Mouse (Mus musculus) midbrain, embryonic 15.5 days (tissue): Measurements from ENCODE around the gene Gadl1. TPM values are rescaled to one million over a fixed set of nuclear protein-coding genes. Genes with fewer than 3 reads are reported as not detected.

Source experiments
- ATAC-seq: fragments of 200-750 bp; cut with Nextera tagmentation; replicated peaks from 2 replicates; pipeline ENCODE4 v1.8.0; 2017; ENCODE audit warnings: moderate TSS enrichment
- H3K27ac ChIP-seq: fragments of 300-500 bp; sonication (generic); 2 replicates; pipeline ENCODE4 v1.5.1; 2015; ENCODE audit warnings: mild to moderate bottlenecking, inconsistent platforms
- H3K27me3 ChIP-seq: fragments of 300-500 bp; sonication (generic); replicated peaks from 2 replicates; pipeline ENCODE4 v1.6.1; 2015; ENCODE audit warnings: inconsistent platforms
- H3K36me3 ChIP-seq: fragments of 300-500 bp; sonication (generic); replicated peaks from 2 replicates; pipeline ENCODE4 v1.6.1; 2015; ENCODE audit warnings: inconsistent platforms
- H3K4me1 ChIP-seq: fragments of 300-500 bp; sonication (generic); 2 replicates; pipeline ENCODE4 v1.6.1; 2015; ENCODE audit warnings: inconsistent platforms
- H3K4me2 ChIP-seq: fragments of 300-500 bp; sonication (generic); 2 replicates; pipeline ENCODE4 v1.6.1; 2015; ENCODE audit warnings: inconsistent platforms, mild to moderate bottlenecking, moderate library complexity
- H3K4me3 ChIP-seq: fragments of 300-500 bp; sonication (generic); 2 replicates; pipeline ENCODE4 v1.5.1; 2015; ENCODE audit warnings: mild to moderate bottlenecking, inconsistent platforms
- H3K9ac ChIP-seq: fragments of 300-500 bp; sonication (generic); 2 replicates; pipeline ENCODE4 v1.6.1; 2015; ENCODE audit warnings: mild to moderate bottlenecking, inconsistent platforms
- H3K9me3 ChIP-seq: fragments of 300-500 bp; sonication (generic); 2 replicates; pipeline ENCODE4 v1.6.1; 2016; ENCODE audit warnings: inconsistent platforms
- WGBS: fragments of 180-500 bp; shearing (Covaris S2); methylation state at CpG from one replicate; pipeline ENCODE4 v1.1.7; 2015; ENCODE audit warnings: mixed read lengths; 5-methylcytosine and 5-hydroxymethylcytosine counted together
- polyA plus RNA-seq: library from polyadenylated mRNA; unstranded; fragments of >200 nt; fragmentation: Nextera tagmentation; extraction: Ambion mirVana; gene quantifications from 2 replicates; pipeline ENCODE4 v1.2.1, GENCODE M21; 2015

Gene Gadl1
- polyA plus RNA-seq, 1 experiment from 2014 or later = 0.18 TPM

DNA sequence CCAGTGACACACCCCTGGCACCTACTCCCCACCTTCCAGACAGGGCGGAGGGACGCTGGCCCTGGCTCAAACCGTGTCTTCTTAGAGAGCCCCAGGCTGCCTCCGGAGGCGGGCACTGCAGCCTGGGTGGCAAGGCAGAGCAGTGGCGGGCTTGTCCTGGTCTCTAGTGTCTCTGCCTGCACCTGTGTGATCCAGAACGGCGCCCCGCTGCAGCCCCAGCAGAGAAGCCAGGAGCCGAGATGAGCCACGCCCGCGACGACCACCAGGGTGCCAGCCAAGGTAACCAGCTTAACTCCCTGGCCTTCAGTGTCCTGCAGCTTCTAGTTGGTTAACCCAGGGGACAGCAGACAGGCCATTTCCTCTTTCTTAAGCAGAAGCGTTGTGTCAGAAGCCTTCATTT, 930 bp upstream of the Gadl1 start:
- ATAC-seq = no peak
- 9% methylated on average over 15 of the region's 15 CpGs for WGBS

DNA sequence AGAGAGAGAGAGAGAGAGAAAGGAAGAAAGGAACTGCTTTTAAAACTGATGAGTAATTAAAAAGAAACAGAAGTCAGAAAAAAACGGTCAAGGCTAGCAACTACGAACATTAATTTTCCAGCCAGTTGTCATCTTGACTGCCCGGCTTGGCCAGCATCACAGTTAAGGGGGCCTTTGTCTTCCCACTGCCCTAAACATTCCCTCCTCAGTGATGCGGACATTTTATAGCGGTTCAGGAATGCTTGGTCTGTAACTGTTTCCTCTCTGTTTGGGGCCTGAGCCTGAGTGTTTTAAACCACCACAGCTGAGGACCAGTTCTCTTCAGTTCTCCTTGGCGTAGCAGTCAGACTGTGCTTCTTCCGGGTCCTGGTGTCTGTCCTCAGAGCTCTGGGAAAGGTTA, 4.8 kb downstream of the Gadl1 start:
- no peaks in the 10 kb centered on the region; the same call in 1 of the 2 replicates for H3K27me3 ChIP-seq
- ATAC-seq = no peak
- H3K4me1 ChIP-seq = no peaks in the 10 kb centered on the region
- no peak overlapping the region for H3K27ac ChIP-seq
- no peak overlapping the region for H3K9ac ChIP-seq
- no peaks in the 10 kb centered on the region for H3K9me3 ChIP-seq
- 83% methylated on average over 7 of the region's 7 CpGs for WGBS
- H3K36me3 ChIP-seq = no peaks in the 10 kb centered on the region
- H3K4me2 ChIP-seq = no peak overlapping the region
- H3K4me3 ChIP-seq = no peak overlapping the region

More for the DNA sequence above, 930 bp upstream of the Gadl1 start:
- no peak overlapping the region for H3K4me2 ChIP-seq
- H3K4me3 ChIP-seq = no peak overlapping the region
- no peak overlapping the region for H3K27ac ChIP-seq
- H3K9me3 ChIP-seq = no peaks in the 10 kb centered on the region
- no peaks in the 10 kb centered on the region; the same call in 1 of the 2 replicates for H3K27me3 ChIP-seq
- H3K4me1 ChIP-seq = no peaks in the 10 kb centered on the region
- no peaks in the 10 kb centered on the region for H3K36me3 ChIP-seq
- H3K9ac ChIP-seq = no peak overlapping the region

GRCm38 (mm10) chr9:115915586-115916270, 6.5 kb downstream of the Gadl1 start:
- H3K4me3 ChIP-seq = no peak overlapping the region
- 71% methylated on average over 14 of the region's 14 CpGs for WGBS
- H3K9me3 ChIP-seq = no peaks in the 10 kb centered on the region
- no peak for ATAC-seq
- no peak overlapping the region for H3K27ac ChIP-seq
- no peaks in the 10 kb centered on the region for H3K36me3 ChIP-seq
- no peak overlapping the region for H3K4me2 ChIP-seq
- no peaks in the 10 kb centered on the region for H3K27me3 ChIP-seq
- H3K9ac ChIP-seq = no peak overlapping the region
- no peaks in the 10 kb centered on the region for H3K4me1 ChIP-seq

GRCm38 (mm10) chr9:115919736-115920135, 10.5 kb downstream of the Gadl1 start:
- Histone ChIP-seq H3K27ac (no peak overlapping the region), H3K9ac (no peak overlapping the region), H3K27me3 (no peaks in the 10 kb centered on the region), H3K4me2 (no peak overlapping the region), H3K4me1 (no peaks in the 10 kb centered on the region), H3K9me3 (no peaks in the 10 kb centered on the region), H3K36me3 (no peaks in the 10 kb centered on the region), H3K4me3 (no peak overlapping the region)
- ATAC-seq = no peak
- 83% methylated on average over 3 of the region's 3 CpGs for WGBS

DNA sequence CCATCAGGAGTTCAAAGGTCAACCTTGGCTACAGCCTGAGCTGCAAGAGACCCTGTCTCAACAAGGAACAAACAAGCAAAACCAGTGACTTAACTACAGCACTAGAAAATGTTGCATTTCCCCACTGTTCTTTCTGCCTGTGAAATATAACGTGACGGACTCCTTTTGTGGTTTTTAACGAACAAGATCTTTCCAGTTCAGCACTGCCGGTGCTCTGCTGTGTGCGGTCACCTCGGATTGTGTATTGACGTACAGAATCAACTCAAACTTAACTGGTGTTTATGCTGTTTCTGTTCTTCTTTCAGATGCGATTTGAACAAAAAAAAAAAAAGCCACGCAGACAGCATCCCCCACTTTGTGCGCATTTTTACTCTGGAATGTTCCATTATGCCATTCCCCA, 13.4 kb downstream of the Gadl1 start:
- Histone ChIP-seq H3K27ac (no peak overlapping the region), H3K9ac (no peak overlapping the region), H3K4me1 (no peaks in the 10 kb centered on the region), H3K4me3 (no peak overlapping the region), H3K36me3 (no peaks in the 10 kb centered on the region), H3K27me3 (no peaks in the 10 kb centered on the region), H3K9me3 (no peaks in the 10 kb centered on the region), H3K4me2 (no peak overlapping the region)
- WGBS = 70% methylated on average over 10 of the region's 10 CpGs
- ATAC-seq = no peak

- H3K9me3 ChIP-seq = no peaks in the 10 kb centered on the region
- H3K36me3 ChIP-seq = no peaks in the 10 kb centered on the region
- no peak overlapping the region for H3K27ac ChIP-seq
- no peak overlapping the region for H3K4me2 ChIP-seq
- H3K27me3 ChIP-seq = no peaks in the 10 kb centered on the region
- WGBS = 100% methylated on average over 1 of the region's 1 CpGs
- no peak overlapping the region for H3K4me3 ChIP-seq
- no peak overlapping the region for H3K9ac ChIP-seq
- ATAC-seq = no peak
- H3K4me1 ChIP-seq = no peaks in the 10 kb centered on the region
Observed at GRCm38 (mm10) chr9:115924094-115924493, 14.8 kb downstream of the Gadl1 start.

DNA sequence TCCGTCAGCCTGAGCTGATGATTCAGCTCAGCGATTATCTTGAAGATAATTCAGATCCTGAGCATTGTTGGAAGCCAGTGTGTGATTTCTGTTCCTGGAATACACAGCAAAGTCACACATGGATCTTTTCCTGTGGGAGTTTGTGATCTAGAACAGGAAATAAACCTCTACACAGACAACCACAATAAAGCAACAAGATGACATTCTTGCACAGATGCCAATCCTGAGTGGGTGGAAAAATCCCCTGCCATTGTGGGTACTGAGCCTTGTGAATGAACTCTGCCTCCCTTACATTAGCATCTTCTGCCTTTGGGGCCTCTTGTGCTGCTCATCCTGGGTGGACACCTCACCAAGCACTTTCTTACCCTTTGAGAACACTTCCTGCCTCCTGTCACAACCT, 22.5 kb downstream of the Gadl1 start:
- WGBS = 71% methylated on average over 2 of the region's 2 CpGs
- H3K4me2 ChIP-seq = no peak overlapping the region
- no peak overlapping the region for H3K27ac ChIP-seq
- no peak overlapping the region for H3K9ac ChIP-seq
- no peaks in the 10 kb centered on the region for H3K27me3 ChIP-seq
- ATAC-seq = no peak
- H3K4me1 ChIP-seq = no peaks in the 10 kb centered on the region
- H3K9me3 ChIP-seq = no peaks in the 10 kb centered on the region
- no peak overlapping the region for H3K4me3 ChIP-seq
- H3K36me3 ChIP-seq = no peaks in the 10 kb centered on the region

- no peaks in the 10 kb centered on the region for H3K27me3 ChIP-seq
- no peak overlapping the region for H3K4me2 ChIP-seq
- no peaks in the 10 kb centered on the region for H3K36me3 ChIP-seq
- no peak overlapping the region for H3K9ac ChIP-seq
- ATAC-seq = no peak
- no peaks in the 10 kb centered on the region for H3K9me3 ChIP-seq
- no peaks in the 10 kb centered on the region for H3K4me1 ChIP-seq
- H3K27ac ChIP-seq = 0 out of 2 replicates have a peak overlapping the region, but pooled peaks have one; percentile 34
- WGBS = 91% methylated on average over 4 of the region's 4 CpGs
- H3K4me3 ChIP-seq = no peak overlapping the region
Observed at GRCm38 (mm10) chr9:115932741-115933140, 23.5 kb downstream of the Gadl1 start.

DNA sequence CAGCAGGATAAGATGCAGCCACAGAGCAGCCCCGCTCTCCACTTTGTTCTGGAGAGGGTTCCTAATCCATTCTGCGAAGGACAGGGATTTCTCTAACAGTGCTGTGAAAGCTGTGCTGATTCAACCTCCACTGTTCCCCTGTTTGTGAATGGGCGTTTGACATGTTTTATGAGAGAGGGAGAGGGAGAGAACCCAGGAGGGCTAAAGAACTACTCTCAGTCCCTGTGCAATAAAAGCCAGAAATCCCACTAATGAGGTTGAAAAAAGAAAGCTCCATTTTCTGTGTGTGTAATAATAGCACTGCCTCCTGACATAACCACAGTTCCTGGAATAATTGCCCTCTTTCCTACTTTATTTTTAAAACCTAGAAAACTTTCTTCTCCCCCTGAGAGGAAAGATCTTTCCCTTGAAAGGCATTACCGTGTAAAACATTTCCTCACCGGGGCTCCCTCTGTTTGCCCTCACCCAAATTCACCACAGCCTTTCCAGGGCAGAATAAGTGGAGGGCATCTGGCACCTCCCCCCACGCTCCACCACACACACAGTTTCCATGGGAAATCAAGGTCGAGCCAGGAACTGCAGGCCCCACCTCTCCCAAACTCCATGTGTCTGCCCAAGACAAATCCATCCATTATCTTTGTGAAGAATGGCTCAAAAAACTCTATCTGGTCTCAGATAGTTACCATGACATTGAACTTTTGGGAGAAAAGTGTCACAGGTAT, 24.1 kb downstream of the Gadl1 start:
- Histone ChIP-seq H3K36me3 (no peaks in the 10 kb centered on the region), H3K9me3 (no peaks in the 10 kb centered on the region), H3K4me3 (no peak overlapping the region), H3K27ac (0 out of 2 replicates have a peak overlapping the region, but pooled peaks have one; percentile 34), H3K27me3 (no peaks in the 10 kb centered on the region), H3K4me2 (no peak overlapping the region), H3K4me1 (no peaks in the 10 kb centered on the region), H3K9ac (no peak overlapping the region)
- 58% methylated on average over 7 of the region's 7 CpGs for WGBS
- ATAC-seq = no peak

GRCm38 (mm10) chr9:115934288-115934687, 25.0 kb downstream of the Gadl1 start:
- WGBS = 88% methylated on average over 11 of the region's 11 CpGs
- ATAC-seq = no peak
- H3K27ac ChIP-seq = no peak overlapping the region
- H3K27me3 ChIP-seq = no peaks in the 10 kb centered on the region
- H3K4me1 ChIP-seq = no peaks in the 10 kb centered on the region
- no peak overlapping the region for H3K4me2 ChIP-seq
- H3K4me3 ChIP-seq = no peak overlapping the region
- H3K9ac ChIP-seq = no peak overlapping the region
- H3K36me3 ChIP-seq = no peaks in the 10 kb centered on the region
- no peaks in the 10 kb centered on the region for H3K9me3 ChIP-seq

- H3K27ac ChIP-seq = no peak overlapping the region
- H3K27me3 ChIP-seq = no peaks in the 10 kb centered on the region
- H3K4me1 ChIP-seq = no peaks in the 10 kb centered on the region
- H3K9ac ChIP-seq = no peak overlapping the region
- 80% methylated on average over 2 of the region's 2 CpGs for WGBS
- no peaks in the 10 kb centered on the region for H3K36me3 ChIP-seq
- no peak overlapping the region for H3K4me2 ChIP-seq
- no peak overlapping the region for H3K4me3 ChIP-seq
- no peaks in the 10 kb centered on the region for H3K9me3 ChIP-seq
- no peak for ATAC-seq
Observed at GRCm38 (mm10) chr9:115936350-115936749, 27.1 kb downstream of the Gadl1 start.

- peaks cover 9% of the 10 kb centered on the region; the same call in 1 of the 2 replicates for H3K4me1 ChIP-seq
- no peak overlapping the region for H3K9ac ChIP-seq
- no peaks in the 10 kb centered on the region for H3K9me3 ChIP-seq
- no peak overlapping the region for H3K4me2 ChIP-seq
- H3K36me3 ChIP-seq = no peaks in the 10 kb centered on the region
- no peaks in the 10 kb centered on the region for H3K27me3 ChIP-seq
- no peak overlapping the region for H3K27ac ChIP-seq
- WGBS = 96% methylated on average over 5 of the region's 5 CpGs
- no peak for ATAC-seq
- no peak overlapping the region for H3K4me3 ChIP-seq
Observed at GRCm38 (mm10) chr9:115937915-115938314, 28.7 kb downstream of the Gadl1 start.

- no peaks in the 10 kb centered on the region for H3K36me3 ChIP-seq
- ATAC-seq = no peak
- H3K27ac ChIP-seq = no peak overlapping the region
- no peak overlapping the region for H3K4me3 ChIP-seq
- H3K4me1 ChIP-seq = peaks cover 13% of the 10 kb centered on the region; the same call in 1 of the 2 replicates
- no peak overlapping the region for H3K4me2 ChIP-seq
- H3K9me3 ChIP-seq = no peaks in the 10 kb centered on the region
- no peak overlapping the region for H3K9ac ChIP-seq
- H3K27me3 ChIP-seq = no peaks in the 10 kb centered on the region
- 73% methylated on average over 3 of the region's 3 CpGs for WGBS
Observed at GRCm38 (mm10) chr9:115939420-115939819, 30.2 kb downstream of the Gadl1 start.
